Mouse (Mus musculus): Measurements from ENCODE around the gene Cadm2.

DNA sequence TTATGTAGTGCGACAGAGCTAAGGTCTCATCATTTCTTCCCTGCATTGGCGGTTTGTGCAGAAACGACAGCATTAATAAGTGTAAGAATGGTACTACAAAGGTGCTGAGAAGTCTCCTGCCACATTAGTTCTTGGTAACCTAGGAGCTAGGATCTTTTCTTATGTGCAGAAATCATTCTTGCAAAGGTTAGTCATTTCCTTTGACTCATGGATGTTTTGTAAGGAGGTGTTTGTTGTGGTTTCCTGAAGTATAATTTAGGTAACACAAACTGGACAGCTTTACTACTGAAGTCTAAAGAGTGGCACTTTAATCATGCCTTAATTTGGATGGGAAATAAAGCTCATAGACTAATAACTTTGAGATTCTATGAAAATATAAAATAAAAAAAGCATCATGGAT lies 153.7 kb downstream of the Cadm2 start:
- TF ChIP-seq CTCF (IDR thresholded peaks at IDR 0.05; ENCODE audit: insufficient read depth, low read length) (no peak), POLR2A (IDR thresholded peaks at IDR 0.05; ENCODE audit: borderline replicate concordance, extremely low read depth, low read depth, low read length) (no peak)

Data from lung, adult 2 months (tissue).